In the genomic region with DNA sequence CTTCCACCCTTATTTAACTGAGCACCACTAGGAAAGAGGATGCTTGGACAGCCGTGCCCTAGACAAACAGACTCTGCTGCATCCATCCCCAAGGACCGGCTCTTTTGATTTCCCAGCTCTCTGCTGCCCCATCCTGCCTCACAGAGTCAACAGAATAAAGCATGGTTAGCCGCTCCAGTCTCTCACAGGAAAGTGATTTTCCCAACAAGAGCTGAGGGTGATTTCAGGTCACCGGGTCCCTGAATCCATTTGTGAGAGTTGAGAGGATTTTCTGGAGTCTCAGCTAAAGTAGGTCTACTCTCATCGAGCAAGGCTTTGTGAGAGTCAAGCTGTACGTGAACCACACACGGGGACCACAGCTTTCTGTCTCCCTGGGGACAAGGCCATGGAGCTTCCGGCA, we compare ENCODE assay signal across 23 mouse cellular contexts.
DNase-seq lines count a peak whose midpoint lies in the region; ATAC-seq and TF ChIP-seq lines count a peak whose summit lies in the region.
"Had no signal": no experiment of that assay in that cellular context is flagged by ENCODE, and none has a peak within 500 bp of the region (broad histone marks: within the 10 kb centered on the region; RNA-seq: fewer than 3 reads in every experiment).

No protein-coding gene starts in this region.

- H3K9me3 ChIP-seq in midbrain, embryonic 14.5 days (ENCODE audit: control insufficient read depth, low read length), result no peaks in the 10 kb centered on the region
- no peaks in the 10 kb centered on the region for H3K9me3 ChIP-seq in midbrain, embryonic 10.5 days (replicated peaks)
- H3K9me3 ChIP-seq: embryonic facial prominence, embryonic 12.5 days; limb, embryonic 10.5 days; lung, embryonic 15.5 days had no signal

- no peak overlapping the region for H3K4me3 ChIP-seq in midbrain, embryonic 14.5 days (replicated peaks; ENCODE audit: low read depth, low read length)
- H3K4me3 ChIP-seq in midbrain, embryonic 10.5 days, result no peak overlapping the region
- no peak overlapping the region for H3K4me3 ChIP-seq in cortical plate, adult 2 months (ENCODE audit: insufficient read depth, low read length)
- H3K4me3 ChIP-seq: embryonic facial prominence, embryonic 12.5 days; gastrocnemius, adult 2 months; limb, embryonic 10.5 days; liver, embryonic 15.5 days; lung, embryonic 15.5 days; megakaryocyte, embryonic 14.5 days had no signal

- 69% methylated on average over 8 of the region's 8 CpGs for WGBS in midbrain, embryonic 14.5 days
- WGBS in midbrain, embryonic 10.5 days, result 52% methylated on average over 8 of the region's 8 CpGs

- H3K27ac ChIP-seq in midbrain, embryonic 14.5 days (replicated peaks; ENCODE audit: low read depth, low read length), result no peak overlapping the region
- no peak overlapping the region; the same call in 1 of the 2 replicates for H3K27ac ChIP-seq in midbrain, embryonic 10.5 days (replicated peaks)
- no peak overlapping the region for H3K27ac ChIP-seq in cortical plate, adult 2 months (ENCODE audit: insufficient read depth, low read length)
- H3K27ac ChIP-seq: embryonic facial prominence, embryonic 12.5 days; gastrocnemius, adult 2 months; limb, embryonic 10.5 days; liver, embryonic 15.5 days; lung, embryonic 15.5 days; stomach, postnatal 0 days had no signal

- H3K36me3 ChIP-seq in midbrain, embryonic 14.5 days (ENCODE audit: control insufficient read depth, insufficient read depth, low read length), result no peaks in the 10 kb centered on the region
- no peaks in the 10 kb centered on the region for H3K36me3 ChIP-seq in midbrain, embryonic 10.5 days
- H3K36me3 ChIP-seq: embryonic facial prominence, embryonic 12.5 days; G1E; limb, embryonic 10.5 days; liver, embryonic 15.5 days; lung, embryonic 15.5 days had no signal

- no peak for ATAC-seq in midbrain, embryonic 14.5 days (ENCODE audit: low FRiP score, low TSS enrichment)
- ATAC-seq: CD4-positive, CD25-positive, alpha-beta regulatory T cell, adult 4 months had no signal

- DNase-seq in heart, adult 11 months, result peak; percentile 64
- DNase-seq in heart, postnatal 25 days (ENCODE audit: low spot score), result no peak
- DNase-seq in midbrain, embryonic 14.5 days, result peak; percentile 31
- DNase-seq in midbrain, embryonic 10.5 days (ENCODE audit: low spot score), result no peak
- peak; percentile 6 for DNase-seq in telencephalon, adult 2 months (ENCODE audit: low read depth, low spot score)
- DNase-seq in cerebellum, postnatal 4 days (ENCODE audit: low spot score in 2 of 2), result no peak
- DNase-seq: adrenal gland, adult 8-10 months; cerebellum, adult 2 months; cerebellum, postnatal 25 days; gastrocnemius, adult 2 months; kidney, adult 18-20 months; kidney, postnatal 10 days; liver; lung, postnatal 36 days had no signal

- no peak overlapping the region for H3K9ac ChIP-seq in midbrain, embryonic 14.5 days (replicated peaks; ENCODE audit: low read length)
- H3K9ac ChIP-seq: embryonic facial prominence, embryonic 12.5 days; liver, embryonic 15.5 days; lung, embryonic 15.5 days had no signal

- H3K27me3 ChIP-seq in midbrain, embryonic 14.5 days (ENCODE audit: control insufficient read depth, insufficient read depth, low read length), result no peaks in the 10 kb centered on the region
- no peaks in the 10 kb centered on the region for H3K27me3 ChIP-seq in midbrain, embryonic 10.5 days (ENCODE audit: low read depth, poor library complexity, severe bottlenecking)
- H3K27me3 ChIP-seq: embryonic facial prominence, embryonic 12.5 days; liver, embryonic 15.5 days; lung, embryonic 15.5 days; megakaryocyte, embryonic 14.5 days had no signal

- TF ChIP-seq CTCF in cortical plate, adult 2 months (IDR thresholded peaks at IDR 0.05; ENCODE audit: extremely low read depth, insufficient read depth, low read length), result 0 out of 2 replicates have a peak, but pooled peaks have one; percentile 1

- H3K4me1 ChIP-seq in midbrain, embryonic 14.5 days (ENCODE audit: control insufficient read depth, insufficient read depth, low read length), result no peaks in the 10 kb centered on the region
- H3K4me1 ChIP-seq in midbrain, embryonic 10.5 days, result peaks cover 17% of the 10 kb centered on the region
- H3K4me1 ChIP-seq in cortical plate, adult 2 months (ENCODE audit: control insufficient read depth, insufficient read depth, low read length), result no peaks in the 10 kb centered on the region
- H3K4me1 ChIP-seq: embryonic facial prominence, embryonic 12.5 days; liver, embryonic 15.5 days; lung, embryonic 15.5 days; megakaryocyte, embryonic 14.5 days had no signal

- TF ChIP-seq POLR2A in cortical plate, adult 2 months (IDR thresholded peaks at IDR 0.05; ENCODE audit: extremely low read depth, insufficient read depth, low read length), result no peak

- intact Hi-C loops in heart, postnatal 25 days (cut with DNase I), result no loop called here

- no peak overlapping the region for H3K4me2 ChIP-seq in midbrain, embryonic 14.5 days (ENCODE audit: low read length)
- H3K4me2 ChIP-seq: embryonic facial prominence, embryonic 12.5 days; liver, embryonic 15.5 days; lung, embryonic 15.5 days had no signal

Comparison
In these comparisons a context has a peak if more than half of its experiments do, and no peak if none do; other contexts are left out.
1. DNase-seq: peak in heart, adult 11 months (single experiment), midbrain, embryonic 14.5 days (single experiment) and telencephalon, adult 2 months (single experiment); none in heart, postnatal 25 days (single experiment), midbrain, embryonic 10.5 days (single experiment) and cerebellum, postnatal 4 days (0 of 2).